Mouse (Mus musculus) NIH3T3 (cell line): ENCODE measurements at regions not wholly inside any gene's neighbourhood (a gene's known extent, or its start where the extent isn't known, plus 50 kb on each side); places are given as distances from the start of the nearest gene placed in this dataset.
"Not testable (repeated sequence)": the region's sequence is repeated elsewhere in the genome, so short reads cannot be mapped to it uniquely, and the experiment has no call there.

Experiments
- DNase-seq: peaks from one replicate; pipeline ENCODE4 v3.0.0-alpha.2; 2012; ENCODE audit warnings: low read depth

- no peak for DNase-seq
Observed at GRCm38 (mm10) chr12:61989471-61989870, 466.5 kb downstream of the Lrfn5 start.

DNA sequence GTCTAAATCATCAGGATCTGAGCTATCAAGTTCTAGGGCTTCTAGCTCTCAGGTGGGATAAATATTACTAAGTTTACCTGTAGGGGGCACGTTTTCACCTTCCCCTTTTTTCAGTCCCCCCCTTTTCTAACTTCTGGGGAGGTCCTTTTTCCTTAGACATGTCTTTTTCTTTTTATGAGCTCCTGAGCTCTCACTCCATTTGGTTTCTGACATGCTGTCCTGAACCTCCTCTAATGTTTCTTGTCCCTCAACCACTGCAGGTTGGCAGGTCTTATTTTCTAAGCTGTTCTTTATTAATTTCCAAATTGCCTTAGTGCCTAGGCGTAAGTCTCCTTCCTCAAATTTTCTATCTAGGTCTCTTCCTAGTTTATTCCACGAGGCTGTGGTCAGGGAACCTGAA lies 470.9 kb downstream of the Lrfn5 start:
- DNase-seq, result not testable (repeated sequence)

DNA sequence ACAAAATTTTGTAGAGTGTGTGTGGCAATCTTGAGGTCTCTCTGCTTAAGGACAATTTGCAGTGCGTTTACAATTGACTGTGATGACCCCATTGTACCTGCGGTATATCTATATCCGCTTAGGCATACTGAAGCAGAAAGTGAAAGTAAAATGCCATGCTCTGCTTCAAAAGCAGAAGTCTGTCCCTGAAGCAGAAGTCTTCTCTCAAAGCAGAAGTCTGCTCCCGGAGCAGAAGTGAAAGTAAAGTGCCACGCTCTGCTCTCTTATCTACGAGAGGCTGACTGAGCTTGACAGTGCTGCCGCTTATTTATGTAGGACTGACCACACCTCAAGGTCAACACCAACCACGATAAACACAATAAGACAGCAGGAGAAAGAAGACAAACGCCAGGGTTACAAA lies 471.3 kb downstream of the Lrfn5 start:
- peak; percentile 9 for DNase-seq

GRCm38 (mm10) chr12:62013351-62013750 lies 490.4 kb downstream of the Lrfn5 start:
- no peak for DNase-seq

DNA sequence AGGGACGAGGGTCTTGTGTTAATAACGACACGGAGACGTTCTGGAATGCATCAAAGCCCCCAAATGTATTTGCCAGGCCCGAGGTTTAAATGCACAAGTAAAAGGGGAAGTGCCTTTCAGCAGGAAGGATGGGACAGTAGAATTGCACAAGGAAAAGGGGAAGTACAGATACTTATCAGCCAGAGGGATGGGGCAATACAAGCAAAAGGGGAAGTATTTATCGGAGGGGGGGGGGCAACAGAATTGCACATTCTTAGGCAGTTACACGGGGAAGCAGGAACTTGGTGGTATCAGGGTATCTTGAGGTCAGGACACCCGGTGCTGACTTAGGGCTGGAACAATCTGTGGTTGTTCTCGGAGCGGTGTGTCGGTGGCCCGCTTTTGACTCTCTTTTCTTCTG lies 494.7 kb downstream of the Lrfn5 start:
- DNase-seq, result not testable (repeated sequence)
